Mouse (Mus musculus): ENCODE measurements at regions not wholly inside any gene's neighbourhood (a gene's known extent, or its start where the extent isn't known, plus 50 kb on each side); places are given as distances from the start of the nearest gene placed in this dataset.

GRCm38 (mm10) chr2:73041475-73041874, 55.0 kb upstream of the Gm11084 start:
- no peak for ATAC-seq (replicated peaks; ENCODE audit: poor library complexity)

- peak; percentile 21 for ATAC-seq (replicated peaks; ENCODE audit: poor library complexity)
Measured at GRCm38 (mm10) chr2:73040031-73040430, 53.5 kb upstream of the Gm11084 start.

GRCm38 (mm10) chr2:73039300-73039699, 52.8 kb upstream of the Gm11084 start:
- ATAC-seq (replicated peaks; ENCODE audit: poor library complexity) = peak; percentile 49

- ATAC-seq (replicated peaks; ENCODE audit: poor library complexity) = peak; percentile 62
Measured at GRCm38 (mm10) chr2:73038290-73038732, 51.8 kb upstream of the Gm11084 start.

GRCm38 (mm10) chr2:73037266-73038046, 50.9 kb upstream of the Gm11084 start:
- ATAC-seq (replicated peaks; ENCODE audit: poor library complexity) = peak; percentile 50

All from megakaryocyte progenitor cell, adult 5-6 weeks (primary cell).